Mouse (Mus musculus): ENCODE results near the gene Tab2. TPM values are rescaled to one million over a fixed set of nuclear protein-coding genes. Genes with fewer than 3 reads are reported as not detected.
A peak's percentile ranks its signal among the peaks of the same experiment; 100 is the strongest.

Gene Tab2
- polyA plus RNA-seq (2017; shearing (Covaris generic)) = 10 to 100 TPM; 35.3 to 38.3 TPM

GRCm38 (mm10) chr10:7956228-7957001, at the start of gene Tab2:
Gene Tab2, minus strand, starts transcription at chr10:7956230.
- peak; percentile 70 for ATAC-seq

DNA sequence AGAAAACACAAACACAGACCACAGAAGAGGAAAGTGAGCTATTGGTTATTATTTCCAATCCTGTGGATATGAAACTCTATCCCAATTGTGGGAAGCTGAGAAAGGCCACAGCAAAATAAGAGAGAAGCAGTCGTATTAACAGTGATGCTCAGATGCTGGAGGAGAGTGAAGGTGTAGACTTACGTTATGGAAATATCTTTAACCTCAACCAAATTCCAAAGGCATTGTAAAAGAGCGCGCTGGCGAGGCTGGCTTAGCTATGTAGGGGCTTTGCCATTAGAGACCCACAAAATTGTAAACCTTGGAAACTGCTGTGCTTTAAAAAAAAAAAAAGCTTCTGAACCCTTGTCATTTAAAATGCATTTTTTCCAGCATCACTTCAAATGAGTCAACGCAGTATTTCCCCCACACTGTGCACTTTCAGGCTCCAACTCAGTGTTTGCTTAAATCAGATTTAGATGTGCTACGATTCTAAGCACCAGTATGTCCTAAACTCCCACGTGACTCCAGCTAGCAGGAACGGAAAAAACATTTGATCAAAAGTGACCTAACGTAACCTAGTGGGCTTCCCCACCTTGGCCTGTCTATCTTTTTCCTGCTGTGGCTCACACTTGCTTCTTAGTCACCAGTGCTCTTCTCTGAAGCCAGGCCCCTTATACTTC, 36.4 kb upstream of the Tab2 start:
- ATAC-seq = peak; percentile 79

GRCm38 (mm10) chr10:7991596-7991995, 35.6 kb upstream of the Tab2 start:
- ATAC-seq = no peak

GRCm38 (mm10) chr10:7987521-7987920, 31.5 kb upstream of the Tab2 start:
- no peak for ATAC-seq

- peak; percentile 74 for ATAC-seq
These were observed 20.4 kb upstream of the Tab2 start for GRCm38 (mm10) chr10:7976462-7976861.

- ATAC-seq = no peak
These were observed 12.8 kb upstream of the Tab2 start for GRCm38 (mm10) chr10:7968747-7969280.

- ATAC-seq = no peak
These were observed 11.1 kb upstream of the Tab2 start for GRCm38 (mm10) chr10:7967096-7967495.

- no peak for ATAC-seq
These were observed 3.0 kb upstream of the Tab2 start for GRCm38 (mm10) chr10:7959073-7959472.

GRCm38 (mm10) chr10:7955634-7956121, 352 bp downstream of the Tab2 start:
- ATAC-seq = no peak

GRCm38 (mm10) chr10:7954989-7955633, 919 bp downstream of the Tab2 start:
- peak; percentile 30 for ATAC-seq

DNA sequence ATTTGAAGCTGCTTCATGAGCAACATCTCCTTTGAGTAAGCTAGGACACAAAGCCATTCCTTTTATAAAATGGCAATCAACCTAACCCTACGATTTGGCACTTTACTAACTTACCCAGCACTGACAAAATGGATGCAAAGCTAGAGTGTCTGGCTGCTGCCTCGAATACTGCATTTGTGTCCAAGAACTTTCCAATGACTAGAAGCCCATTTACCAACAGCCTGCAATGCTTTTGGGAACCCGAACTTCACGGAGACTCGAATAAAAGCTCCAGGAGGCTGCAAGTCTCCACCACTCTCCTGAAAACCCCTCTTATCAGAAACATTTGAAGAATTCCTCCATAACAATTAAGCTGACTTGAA, 1.4 kb downstream of the Tab2 start:
- ATAC-seq = no peak

DNA sequence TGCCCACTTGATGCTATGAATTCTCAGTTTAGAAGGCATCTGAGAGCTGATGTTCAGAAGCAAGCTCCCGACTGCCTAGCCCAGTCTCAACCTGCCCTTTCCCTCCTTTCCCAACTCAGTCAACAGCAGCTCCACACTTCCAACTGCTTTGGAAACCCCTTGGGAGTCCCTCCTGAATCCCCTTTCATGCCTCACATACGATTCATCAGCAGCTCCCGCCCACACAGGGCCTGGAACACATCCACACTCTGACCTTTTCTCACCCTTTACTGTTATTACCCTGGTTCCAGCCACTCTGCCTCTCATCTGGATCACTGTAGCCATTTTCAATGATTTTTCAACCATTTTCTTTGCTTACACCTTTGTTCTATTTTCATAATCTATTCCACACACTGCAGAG, 13.0 kb downstream of the Tab2 start:
- ATAC-seq = peak; percentile 38

- ATAC-seq = no peak
These were observed 19.4 kb downstream of the Tab2 start for GRCm38 (mm10) chr10:7936556-7937192.

- ATAC-seq = no peak
These were observed 23.1 kb downstream of the Tab2 start for GRCm38 (mm10) chr10:7932958-7933357.

DNA sequence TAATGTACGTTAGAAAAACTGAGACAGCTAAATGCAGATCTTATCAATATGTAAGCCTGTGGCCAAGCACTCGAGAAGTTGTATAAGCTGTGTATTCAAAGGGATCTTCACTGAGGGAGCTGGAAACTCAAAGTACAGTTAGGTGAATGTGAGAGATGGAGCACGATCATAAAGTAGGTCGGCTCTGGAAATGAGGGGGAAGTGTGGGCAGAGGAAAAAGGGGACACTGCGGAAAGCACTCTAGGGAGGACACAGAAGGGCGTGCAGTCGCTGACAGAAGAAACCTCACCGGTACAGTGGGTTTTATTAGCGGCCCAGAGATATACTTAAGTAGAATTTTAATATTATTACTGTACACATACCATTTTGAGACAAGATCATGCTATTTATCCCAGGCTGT, 27.0 kb downstream of the Tab2 start:
- peak; percentile 32 for ATAC-seq

DNA sequence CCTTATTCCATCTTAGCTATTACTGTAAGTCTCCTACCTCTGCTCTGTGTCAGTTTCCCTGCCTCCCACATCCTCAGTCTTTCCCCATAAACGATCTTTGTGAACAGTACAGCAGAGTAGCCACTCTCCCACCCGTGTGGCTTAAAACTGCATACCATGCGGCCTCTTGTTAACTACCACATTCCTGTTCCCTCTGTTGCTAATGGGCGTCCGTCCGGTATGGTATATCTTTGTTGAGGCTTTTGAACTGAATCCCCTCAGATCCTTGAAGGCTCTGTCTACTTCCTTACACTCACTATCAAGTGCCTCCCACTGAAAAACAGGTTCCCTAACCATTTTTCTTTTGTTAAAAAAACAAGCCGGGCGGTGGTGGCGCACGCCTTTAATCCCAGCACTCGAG, 30.5 kb downstream of the Tab2 start:
- ATAC-seq = no peak

GRCm38 (mm10) chr10:7923433-7923832, 32.6 kb downstream of the Tab2 start:
- ATAC-seq = no peak

DNA sequence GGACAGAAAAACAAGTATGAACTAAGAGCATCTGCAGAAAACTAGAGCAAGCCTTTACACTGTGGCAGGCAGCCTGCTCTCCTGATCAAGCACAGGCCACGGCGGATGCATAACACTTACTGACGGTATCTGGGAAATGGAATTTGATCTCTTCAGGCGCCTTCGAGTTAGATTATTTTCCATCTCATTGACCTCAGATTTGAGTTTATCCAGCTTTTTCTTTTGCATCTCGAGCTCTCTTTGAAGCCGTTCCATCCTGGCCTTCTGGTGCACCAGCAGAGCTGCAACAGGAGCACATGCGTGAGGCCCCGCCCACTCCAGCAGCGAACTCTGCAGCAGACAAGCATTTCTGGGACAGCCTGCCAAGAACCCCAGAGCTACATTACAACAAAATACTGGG, 44.8 kb downstream of the Tab2 start:
- no peak for ATAC-seq

- ATAC-seq = peak; percentile 26
These were observed 48.9 kb downstream of the Tab2 start for GRCm38 (mm10) chr10:7907151-7907550.

DNA sequence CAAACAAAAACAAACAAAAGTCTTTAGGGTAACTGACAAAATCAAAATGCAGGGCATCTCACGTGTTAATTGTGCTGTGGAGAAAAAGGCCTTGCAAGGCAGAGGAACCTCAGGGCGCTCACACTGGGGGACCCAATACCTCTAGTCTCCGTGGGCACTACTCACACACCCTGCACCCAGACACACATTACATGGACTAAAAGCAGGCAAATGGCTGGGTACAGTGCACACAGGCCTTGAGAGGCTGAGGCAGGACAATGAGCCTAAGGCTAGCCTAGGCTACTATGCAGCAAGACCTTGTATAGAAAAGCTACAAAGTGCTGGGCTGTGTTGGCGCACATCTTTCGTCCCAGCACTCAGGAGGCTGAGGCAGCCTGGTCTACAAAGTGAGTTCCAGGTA, 51.9 kb downstream of the Tab2 start:
- no peak for ATAC-seq

- ATAC-seq = no peak
These were observed 55.1 kb downstream of the Tab2 start for GRCm38 (mm10) chr10:7900719-7901627.

Data from CD4-positive, CD25-positive, alpha-beta regulatory T cell, adult 4 months (primary cell).